Mouse (Mus musculus) cerebellum, postnatal 36 days (tissue): ENCODE measurements around the gene Psme3.
"Not testable (repeated sequence)": the region's sequence is repeated elsewhere in the genome, so short reads cannot be mapped to it uniquely, and the experiment has no call there.

Source experiments
- DNase-seq, 2 experiments: peaks; one replicate each; pipeline ENCODE4 v3.0.0; 2021 to 2022; ENCODE audit warnings: mixed read lengths in 2 of 2

The Psme3 gene

DNA sequence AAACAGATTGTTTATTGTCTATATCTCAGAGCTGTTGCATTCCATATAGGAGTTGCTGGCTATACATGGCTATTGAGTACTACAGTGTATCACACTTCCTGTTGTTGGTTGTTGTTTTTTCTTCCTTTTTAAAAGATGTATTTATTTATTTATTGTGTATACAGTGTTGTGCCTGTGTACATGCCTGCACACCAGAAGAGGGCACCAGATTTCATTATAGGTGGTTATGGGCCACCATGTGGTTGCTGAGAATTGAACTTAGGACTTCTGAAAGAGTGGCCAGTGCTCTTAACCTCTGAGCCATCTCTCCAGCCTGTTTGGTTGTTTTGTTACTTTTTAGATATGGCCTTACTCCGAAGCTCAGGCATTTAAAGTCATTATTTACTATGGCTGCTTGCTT is 1.4 kb upstream of the Psme3 start:
- no peak for DNase-seq

DNA sequence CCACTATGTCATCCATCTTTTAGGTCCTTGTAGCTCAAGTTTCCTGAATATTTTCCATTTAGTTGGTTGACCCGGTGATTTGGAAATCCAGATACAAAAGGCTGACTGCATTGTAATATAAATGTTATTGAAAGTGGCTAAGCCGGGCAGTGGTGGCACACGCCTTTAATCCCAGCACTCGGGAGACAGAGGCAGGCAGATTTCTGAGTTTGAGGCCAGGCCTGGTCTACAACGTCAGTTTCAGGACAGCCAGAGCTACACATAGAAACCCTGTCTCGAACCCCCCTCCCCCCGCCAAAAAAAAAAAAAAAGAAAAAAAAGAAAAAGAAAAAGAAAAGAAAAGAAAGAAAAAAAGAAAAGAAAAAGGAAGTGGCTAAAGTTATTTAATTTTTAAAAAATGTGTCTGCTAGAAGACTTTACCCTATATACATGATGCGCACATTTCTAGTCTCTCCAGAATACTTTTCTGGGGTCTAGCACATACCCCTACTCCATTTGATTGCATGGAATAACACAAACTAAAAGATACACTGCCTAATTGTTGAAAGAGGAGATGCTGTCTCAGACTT is 847 bp upstream of the Psme3 start:
- DNase-seq: no peak

DNA sequence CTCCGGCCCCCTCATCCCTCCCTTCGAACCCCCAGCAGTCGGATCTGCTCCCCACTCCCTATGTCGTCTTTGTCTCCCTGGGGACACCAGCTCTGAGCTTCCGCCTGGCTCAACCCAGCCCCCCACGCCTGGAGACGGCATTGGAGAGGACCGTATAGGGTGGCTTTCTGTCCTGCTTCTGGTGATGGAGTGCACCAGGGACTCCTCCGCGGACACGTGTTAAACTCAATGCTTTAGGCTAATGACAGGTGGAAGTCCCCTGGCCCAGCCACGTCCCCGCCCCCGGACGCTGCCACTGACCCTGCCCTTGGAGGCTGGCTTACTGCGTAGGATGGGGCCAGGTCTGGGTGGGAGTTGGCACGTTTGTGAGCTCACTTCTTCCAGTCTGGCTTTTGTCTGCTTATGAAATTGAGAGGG is 496 bp downstream of the Psme3 start:
- no peak for DNase-seq

DNA sequence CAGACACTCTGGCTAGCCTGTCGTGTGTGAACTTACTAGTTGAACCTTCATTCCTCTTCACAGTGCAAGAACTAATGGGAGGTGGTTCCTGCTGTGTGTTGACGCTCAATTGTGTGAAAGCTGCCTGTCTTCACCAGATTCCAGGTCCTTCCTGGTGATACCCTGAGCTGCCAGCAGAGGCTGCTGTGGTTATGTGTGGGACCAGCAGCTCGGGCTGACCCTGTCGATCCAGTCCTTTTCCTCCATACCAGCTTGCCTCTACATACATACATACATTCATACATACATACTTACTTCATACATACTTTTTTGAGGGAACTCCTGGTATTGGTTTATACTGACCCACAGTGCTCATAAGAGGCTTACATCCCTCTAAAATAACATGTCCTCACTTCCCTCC is 7.6 kb downstream of the Psme3 start:
- peak; percentile 72 for DNase-seq

DNA sequence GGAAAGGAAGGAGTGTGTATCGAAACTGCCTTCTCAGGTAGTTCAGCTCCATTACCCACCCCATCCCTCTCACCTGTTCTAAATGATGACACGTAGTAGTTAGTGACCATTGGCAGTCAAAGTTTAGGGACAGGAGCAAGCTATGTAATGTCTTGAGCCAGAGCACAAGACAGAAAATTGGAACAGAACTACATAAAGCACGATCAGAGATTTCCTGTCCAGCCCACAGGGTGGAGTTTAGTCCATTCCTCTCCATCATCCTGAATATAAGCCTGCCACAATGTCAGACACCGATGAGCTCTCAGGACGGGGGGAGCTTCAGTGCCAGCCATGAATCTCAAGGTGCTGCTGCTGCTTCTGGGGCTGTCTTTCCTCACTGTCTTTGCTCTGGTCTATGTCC is 8.8 kb downstream of the Psme3 start, which contains the start of gene Aoc2:
Gene Aoc2, plus strand, starts transcription at position 301 of the 400 bp plus-strand sequence.
- no peak for DNase-seq

DNA sequence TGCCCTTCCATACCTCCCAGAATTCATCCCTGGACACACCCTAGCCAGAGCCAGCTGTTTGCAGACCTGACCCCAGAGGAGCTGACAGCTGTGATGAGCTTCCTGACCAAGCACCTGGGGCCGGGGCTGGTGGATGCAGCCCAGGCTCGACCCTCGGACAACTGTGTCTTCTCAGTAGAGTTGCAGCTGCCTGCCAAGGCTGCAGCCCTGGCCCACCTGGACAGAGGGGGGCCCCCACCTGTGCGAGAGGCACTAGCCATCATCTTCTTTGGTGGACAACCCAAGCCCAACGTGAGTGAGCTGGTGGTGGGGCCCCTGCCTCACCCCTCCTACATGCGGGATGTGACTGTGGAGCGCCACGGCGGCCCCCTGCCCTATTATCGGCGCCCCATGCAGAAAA is 9.2 kb downstream of the Psme3 start:
- not testable (repeated sequence) for DNase-seq

- DNase-seq: no peak
These were observed 10.1 kb downstream of the Psme3 start for GRCm38 (mm10) chr11:101326147-101326546.

GRCm38 (mm10) chr11:101327311-101327710 is 11.3 kb downstream of the Psme3 start:
- no peak for DNase-seq

DNA sequence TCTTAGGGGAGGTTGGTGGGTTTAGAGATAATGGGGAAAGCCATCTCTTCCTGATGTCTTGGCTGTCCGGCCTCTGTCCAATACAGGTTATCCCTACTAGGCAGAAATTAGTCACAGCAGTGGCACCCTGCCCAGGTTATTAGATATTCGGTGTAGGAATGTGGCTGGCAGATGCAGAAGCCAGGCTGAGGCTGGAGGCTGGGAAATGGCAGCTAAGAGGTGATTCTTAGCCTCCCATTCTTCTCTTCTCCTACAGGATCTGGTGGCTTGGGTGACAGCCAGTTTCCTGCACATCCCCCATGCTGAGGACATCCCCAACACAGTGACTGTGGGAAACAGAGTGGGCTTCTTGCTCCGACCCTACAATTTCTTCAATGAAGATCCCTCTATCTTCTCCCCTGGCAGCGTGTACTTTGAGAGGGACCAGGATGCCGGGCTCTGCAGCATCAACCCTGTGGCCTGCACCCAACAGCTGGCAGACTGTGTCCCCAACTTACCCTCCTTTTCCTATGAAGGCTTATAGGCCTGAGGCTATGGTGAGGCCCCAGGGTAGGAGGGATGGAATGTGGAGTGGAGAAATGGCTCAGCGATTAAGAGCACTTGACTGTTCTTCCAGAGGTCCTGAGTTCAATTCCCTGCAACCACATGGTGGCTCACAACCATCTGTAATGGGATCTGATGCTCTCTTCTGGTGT is 13.1 kb downstream of the Psme3 start:
- no peak for DNase-seq

DNA sequence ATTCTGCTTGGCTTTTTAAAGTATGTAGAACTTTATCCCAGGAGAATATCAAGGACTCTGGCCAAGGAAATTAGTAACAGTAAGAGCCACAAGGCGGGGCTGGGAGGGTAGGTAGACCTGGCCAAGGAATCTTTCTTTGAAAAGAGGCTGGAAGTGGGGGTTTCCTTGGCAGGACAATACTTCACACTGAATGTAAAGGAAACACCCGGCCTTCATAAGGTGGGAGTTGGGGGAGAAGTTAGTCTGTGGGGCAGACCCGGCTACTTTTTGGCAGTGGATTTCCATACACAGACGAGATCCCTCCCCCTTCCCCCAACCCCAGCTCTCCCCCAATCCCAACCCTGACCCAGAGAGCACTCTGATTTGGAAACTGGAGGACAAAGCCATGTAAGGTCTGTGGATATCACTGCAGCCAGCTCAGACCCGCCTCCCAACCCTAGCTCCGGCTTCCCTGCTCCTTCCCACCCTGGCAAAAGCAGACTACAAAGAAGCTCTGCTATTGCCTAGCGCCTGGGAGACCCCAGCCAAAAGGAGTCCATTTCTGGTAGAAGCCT is 14.4 kb downstream of the Psme3 start, which contains the start of gene Aoc3:
Gene Aoc3, plus strand, starts transcription at position 235 of the 554 bp plus-strand sequence.
- DNase-seq: no peak

- DNase-seq: not testable (repeated sequence)
These were observed 14.9 kb downstream of the Psme3 start for GRCm38 (mm10) chr11:101330961-101331360.

GRCm38 (mm10) chr11:101332537-101332936 is 16.5 kb downstream of the Psme3 start:
- no peak for DNase-seq

GRCm38 (mm10) chr11:101334023-101334422 is 18.0 kb downstream of the Psme3 start:
- DNase-seq: no peak

GRCm38 (mm10) chr11:101334516-101334915 is 18.5 kb downstream of the Psme3 start:
- no peak for DNase-seq

DNA sequence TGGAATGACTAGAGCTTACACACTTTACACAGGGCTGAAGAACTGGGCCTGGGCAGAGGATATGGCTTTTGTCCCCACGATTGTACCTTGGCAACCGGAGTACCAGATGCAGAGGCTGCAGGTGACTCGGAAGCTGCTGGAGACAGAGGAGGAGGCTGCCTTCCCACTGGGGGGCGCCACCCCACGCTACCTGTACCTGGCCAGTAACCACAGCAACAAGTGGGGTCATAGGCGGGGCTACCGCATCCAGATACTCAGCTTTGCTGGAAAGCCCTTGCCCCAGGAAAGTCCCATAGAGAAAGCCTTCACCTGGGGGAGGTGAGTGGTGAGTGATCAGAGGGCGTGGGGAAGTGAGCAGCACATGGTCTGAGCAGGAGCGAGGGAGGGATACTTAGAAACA is 19.7 kb downstream of the Psme3 start:
- DNase-seq: peak in 1 of 2 experiments; percentile 9

DNA sequence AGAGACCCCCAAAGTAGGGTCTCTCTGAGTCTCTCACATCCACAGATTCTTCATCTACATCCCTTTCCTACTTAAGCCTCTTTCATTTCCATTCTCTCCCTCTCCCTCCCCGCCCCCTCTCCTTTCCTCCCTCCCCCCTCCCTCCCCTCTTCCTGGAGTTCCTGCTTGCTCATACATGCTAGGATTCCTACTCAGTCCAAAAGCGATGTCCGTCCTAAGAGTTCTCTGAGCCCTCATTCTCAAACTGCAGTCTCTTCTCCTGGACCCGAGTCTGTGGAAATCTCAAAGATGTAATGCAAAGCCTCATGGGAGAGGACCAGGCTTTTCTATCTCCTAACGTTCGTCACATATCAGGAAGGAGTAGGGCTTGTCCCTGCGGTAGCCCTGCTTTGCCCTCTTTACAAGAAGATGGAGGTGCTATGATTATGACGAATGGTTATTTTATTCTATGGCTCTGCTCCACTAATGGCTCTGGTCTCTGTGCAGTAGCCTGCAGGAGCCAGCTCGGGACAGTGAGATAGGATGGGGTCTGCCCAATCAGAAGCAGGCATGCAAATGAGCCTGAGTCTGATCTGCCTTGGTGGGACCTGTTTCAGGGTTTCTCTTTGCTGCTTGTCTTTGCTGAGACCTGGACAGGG is 22.2 kb downstream of the Psme3 start:
- peak; percentile 24 to 29 for DNase-seq

DNA sequence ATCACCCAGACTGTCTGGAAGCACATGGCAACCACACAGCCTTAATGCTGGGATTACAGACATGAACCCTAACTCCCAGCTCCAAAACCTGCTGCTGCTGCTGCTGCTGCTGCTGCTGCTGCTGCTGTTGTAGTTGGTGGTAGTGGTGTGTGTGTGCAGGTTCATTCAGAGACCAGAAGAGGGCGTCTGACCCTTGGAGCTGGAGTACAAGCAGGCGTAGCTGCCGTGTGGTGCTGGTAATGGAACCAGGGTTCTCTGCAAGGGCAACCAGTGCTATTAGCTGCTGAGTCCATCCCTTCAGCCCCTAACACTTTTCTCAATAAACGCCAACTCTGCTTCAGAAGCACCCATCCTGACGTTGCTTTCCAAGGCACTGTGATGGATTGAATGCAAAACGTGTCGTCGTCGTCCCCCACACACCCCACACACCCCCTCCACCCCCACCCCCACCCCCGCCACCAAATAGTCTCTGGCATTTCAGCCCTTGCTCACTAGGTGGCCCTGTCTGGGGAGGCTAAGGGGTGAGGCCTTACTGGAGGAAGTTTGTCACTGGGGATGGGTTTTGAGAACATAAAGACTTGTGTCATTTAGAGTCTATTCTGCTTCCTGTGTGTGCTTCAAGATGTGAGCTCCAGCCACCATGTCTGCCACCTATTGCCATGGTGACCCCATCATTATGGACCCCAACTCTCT is 31.2 kb downstream of the Psme3 start:
- no peak for DNase-seq

DNA sequence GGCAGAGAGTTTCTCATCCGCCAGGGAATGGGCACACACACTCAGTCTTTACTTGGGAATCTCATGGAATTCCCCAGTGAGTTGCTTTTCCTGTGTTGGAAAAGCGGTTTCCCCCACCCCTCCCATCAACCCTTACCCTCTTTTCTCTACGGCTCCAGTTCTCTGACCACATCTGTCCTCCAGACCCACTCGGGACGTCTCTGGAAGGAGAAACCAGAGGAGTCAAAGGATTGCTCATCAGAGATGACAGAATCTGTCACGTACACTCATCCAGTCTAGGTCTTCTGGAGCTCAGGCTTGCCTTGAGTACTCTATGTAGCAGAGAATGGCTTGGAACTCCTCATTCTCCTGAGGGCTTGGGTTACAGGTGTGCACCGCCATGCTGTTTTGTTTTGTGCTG is 32.8 kb downstream of the Psme3 start:
- DNase-seq: no peak

DNA sequence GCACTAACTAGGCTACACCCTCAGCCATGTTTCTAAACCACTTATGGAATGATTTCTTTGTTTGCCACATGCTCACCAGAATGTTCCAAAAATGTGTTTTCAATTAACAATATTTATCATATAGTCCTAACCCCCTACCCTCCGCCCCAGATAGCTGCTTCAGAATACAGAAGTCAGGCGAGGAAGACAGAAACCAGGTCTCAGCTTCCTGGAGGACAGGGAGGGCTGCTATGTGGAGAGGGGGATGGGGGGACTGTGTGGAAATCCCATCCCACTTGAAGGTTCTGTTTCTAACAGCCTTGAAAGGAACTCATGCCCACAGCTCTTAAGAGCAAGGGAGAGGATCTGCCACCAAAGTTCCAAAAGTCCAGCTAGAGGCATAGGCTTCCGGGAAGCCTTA is 33.2 kb downstream of the Psme3 start:
- DNase-seq: no peak

GRCm38 (mm10) chr11:101351100-101351720 is 35.2 kb downstream of the Psme3 start:
- DNase-seq: no peak

GRCm38 (mm10) chr11:101351721-101352111 is 35.7 kb downstream of the Psme3 start:
- no peak for DNase-seq

DNA sequence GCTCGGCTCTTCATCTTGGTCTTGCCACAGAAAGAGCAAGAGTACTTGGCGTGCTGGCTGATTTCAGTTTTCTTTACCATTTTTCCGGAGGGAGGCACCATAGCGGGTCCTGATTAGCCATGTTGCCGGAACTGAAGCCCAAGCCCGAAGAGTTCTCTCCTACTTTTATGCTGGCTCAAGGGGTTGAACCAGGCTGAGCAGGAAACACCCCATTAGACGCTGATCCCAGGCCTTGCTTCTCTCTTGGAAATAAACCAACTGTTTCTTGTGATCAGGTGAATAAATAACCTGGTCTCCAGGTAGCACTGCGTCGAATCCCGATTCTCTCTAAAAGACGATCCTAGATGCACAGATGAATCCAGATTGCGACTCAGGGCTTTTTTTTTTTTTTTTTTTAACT is 37.4 kb downstream of the Psme3 start:
- no peak for DNase-seq
